Mouse (Mus musculus): ENCODE data around the gene AU022252.

- TF ChIP-seq CTCF (IDR thresholded peaks at IDR 0.05; ENCODE audit: low read depth) (no peak), EP300 (IDR thresholded peaks at IDR 0.05; ENCODE audit: low read depth) (no peak)
Observed at GRCm38 (mm10) chr4:119189392-119189791, 43.1 kb downstream of the AU022252 start.
